Mouse (Mus musculus) frontal cortex, postnatal 36 days (tissue): ENCODE data around the gene Idh3a.

ENCODE experiments used
- DNase-seq, 2 experiments: peaks; one replicate each; pipeline ENCODE4 v3.0.0; 2022; ENCODE audit warnings: low spot score in 2 of 2

Idh3a gene

GRCm38 (mm10) chr9:54647456-54647855, 61.3 kb downstream of the Idh3a start:
- no peak for DNase-seq

- DNase-seq, result no peak
Measured at GRCm38 (mm10) chr9:54649360-54649759, 63.2 kb downstream of the Idh3a start.

GRCm38 (mm10) chr9:54652778-54653177, 66.6 kb downstream of the Idh3a start:
- no peak for DNase-seq
